Mouse (Mus musculus): ENCODE measurements at regions not wholly inside any gene's neighbourhood (a gene's known extent, or its start where the extent isn't known, plus 50 kb on each side); places are given as distances from the start of the nearest gene placed in this dataset.

- TF ChIP-seq CTCF (IDR thresholded peaks at IDR 0.05; ENCODE audit: extremely low read depth, insufficient read depth, low read length) (no peak), POLR2A (IDR thresholded peaks at IDR 0.05; ENCODE audit: extremely low read depth, insufficient read depth, low read length) (no peak)
Observed at GRCm38 (mm10) chr6:126453751-126454150, 81.5 kb downstream of the Kcna5 start.
